In genomic region chr6:97210191-97210961, GRCm38 (mm10) we compare ENCODE assay signal across 8 mouse cellular contexts. TPM values are rescaled to one million over a fixed set of nuclear protein-coding genes. Genes with fewer than 3 reads are reported as not detected.
DNase-seq lines count a peak whose midpoint lies in the region; ATAC-seq lines count a peak whose summit lies in the region.

Gene Arl6ip5 (plus strand): TSS chr6:97210689.

- peak; percentile 86 for ATAC-seq in erythroblast, adult 5-6 weeks (replicated peaks; ENCODE audit: low FRiP score, poor library complexity, severe bottlenecking)
- ATAC-seq in kidney, embryonic 15.5 days (replicated peaks; ENCODE audit: low FRiP score), result peak; percentile 66
- peak; percentile 85 for ATAC-seq in monocyte, adult 5-6 weeks (replicated peaks; ENCODE audit: insufficient number of reproducible peaks, low FRiP score, low TSS enrichment, poor library complexity, severe bottlenecking)

- no peaks in the 10 kb centered on the region for H3K27me3 ChIP-seq in heart, embryonic 10.5 days (ENCODE audit: insufficient read depth, poor library complexity, severe bottlenecking)
- no peaks in the 10 kb centered on the region for H3K27me3 ChIP-seq in kidney, embryonic 15.5 days
- no peaks in the 10 kb centered on the region for H3K27me3 ChIP-seq in splenic B cell, adult 2 months (ENCODE audit: control insufficient read depth, insufficient read depth, low read length, poor library complexity, severe bottlenecking)

- H3K4me1 ChIP-seq in heart, embryonic 10.5 days, result peaks cover 23% of the 10 kb centered on the region
- H3K4me1 ChIP-seq in kidney, embryonic 15.5 days, result peaks cover 34% of the 10 kb centered on the region

- H3K27ac ChIP-seq in heart, embryonic 10.5 days, result peak within 1 kb of the TSS; percentile 90
- H3K27ac ChIP-seq in kidney, embryonic 15.5 days, result peak within 1 kb of the TSS; percentile 68

- peak within 1 kb of the TSS; percentile 68 for H3K9ac ChIP-seq in kidney, embryonic 15.5 days

- DNase-seq in B cell, adult 2 months, result peak; percentile 87 to 89
- DNase-seq in brain, adult 2 months (ENCODE audit: low read depth, low spot score), result peak; percentile 98
- peak; percentile 97 for DNase-seq in heart, embryonic 10.5 days (ENCODE audit: low spot score)
- DNase-seq in liver, result peak; percentile 91
- peak; percentile 92 for DNase-seq in splenic B cell, adult 2 months (ENCODE audit: low read depth, low spot score)

- H3K36me3 ChIP-seq in heart, embryonic 10.5 days, result peaks cover 8% of the 10 kb centered on the region; the same call in 1 of the 2 replicates
- H3K36me3 ChIP-seq in kidney, embryonic 15.5 days, result peaks cover 9% of the 10 kb centered on the region
- H3K36me3 ChIP-seq in splenic B cell, adult 2 months (ENCODE audit: control insufficient read depth, insufficient read depth, low read length, poor library complexity, severe bottlenecking), result 0 out of 2 replicates have a peak, but pooled peaks cover under 1% of the 10 kb centered on the region

- peak within 1 kb of the TSS; percentile 80 for H3K4me3 ChIP-seq in heart, embryonic 10.5 days
- H3K4me3 ChIP-seq in kidney, embryonic 15.5 days (replicated peaks), result peak within 1 kb of the TSS; percentile 76

- 10% methylated on average over 32 of the region's 32 CpGs for whole genome bisulfite sequencing in heart, embryonic 10.5 days
- WGBS in kidney, embryonic 15.5 days, result 10% methylated on average over 32 of the region's 32 CpGs

- H3K9me3 ChIP-seq in heart, embryonic 10.5 days, result no peaks in the 10 kb centered on the region
- H3K9me3 ChIP-seq in kidney, embryonic 15.5 days (replicated peaks), result no peaks in the 10 kb centered on the region

- peak within 1 kb of the TSS; percentile 80 for H3K4me2 ChIP-seq in kidney, embryonic 15.5 days

RNA-seq across cellular contexts. Expression of gene Arl6ip5, which starts in this region (rescaled TPM):
- total RNA-seq in erythroblast, adult 5-6 weeks (2015; ENCODE audit: low replicate concordance), result 10.2 and 16.1 TPM in 2 replicates
- total RNA-seq in erythroblast, adult 5-6 weeks (2017; ENCODE audit: low replicate concordance), result 20.6 and 23.8 TPM in 2 replicates
- polyA plus RNA-seq in heart, embryonic 10.5 days (2016; fragmentation: Nextera tagmentation; extraction: Ambion mirVana), result 54.5 and 87.5 TPM in 2 replicates
- polyA plus RNA-seq in kidney, embryonic 15.5 days (2015; fragmentation: Nextera tagmentation; extraction: Ambion mirVana), result 69.1 and 76.4 TPM in 2 replicates
- total RNA-seq in monocyte, adult 5-6 weeks (2017), result 132 to 180 TPM (median 143 TPM) in 3 replicates

Comparison
In these comparisons a context has a peak if more than half of its experiments do, and no peak if none do; other contexts are left out.
1. Peak in every context shown above with its lines: DNase-seq, ATAC-seq, H3K4me3 ChIP-seq and H3K27ac ChIP-seq.